Mouse (Mus musculus) adrenal gland, postnatal 14 days (tissue): ENCODE measurements around the gene Abca3. TPM values are rescaled to one million over a fixed set of nuclear protein-coding genes. Genes with fewer than 3 reads are reported as not detected.

ENCODE experiments used
- DNase-seq: peaks from one replicate; pipeline ENCODE4 v3.0.0; 2021; ENCODE audit warnings: mixed read lengths
- long read RNA-seq, 2 experiments: library from polyadenylated mRNA; stranded (forward); transcript quantifications; one replicate each; pipeline ENCODE4 v2.0.0; 2021
- total RNA-seq: library from RNA; stranded (reverse); gene quantifications from 2 replicates; pipeline ENCODE4 v1.2.3, GENCODE M21; 2021

Abca3 gene
- total RNA-seq: 24.4 and 25.2 TPM in 2 replicates
- long read RNA-seq, experiment 1, full-length matches to known transcripts: 2 of 17 reads
- long read RNA-seq, experiment 1, partial matches to known transcripts: 8 of 17 reads
- long read RNA-seq, experiment 1, other reads (novel, unspliced or antisense): 7 of 17 reads
- long read RNA-seq, experiment 2, full-length matches to known transcripts: 3 of 13 reads
- long read RNA-seq, experiment 2, partial matches to known transcripts: 5 of 13 reads
- long read RNA-seq, experiment 2, other reads (novel, unspliced or antisense): 5 of 13 reads

- DNase-seq: peak; percentile 96
Measured at GRCm38 (mm10) chr17:24351760-24352357, at the start of gene Abca3. Abca3 (plus strand) TSS chr17:24351950.

- peak; percentile 68 for DNase-seq
Measured at GRCm38 (mm10) chr17:24307500-24307899, 44.2 kb upstream of the Abca3 start.

- no peak for DNase-seq
Measured at GRCm38 (mm10) chr17:24320826-24321225, 30.9 kb upstream of the Abca3 start.

- no peak for DNase-seq
Measured at GRCm38 (mm10) chr17:24325051-24325450, 26.7 kb upstream of the Abca3 start.

- no peak for DNase-seq
Measured at GRCm38 (mm10) chr17:24327656-24328055, 24.1 kb upstream of the Abca3 start.

- no peak for DNase-seq
Measured at GRCm38 (mm10) chr17:24344672-24345071, 7.1 kb upstream of the Abca3 start.

GRCm38 (mm10) chr17:24346831-24347230 lies 4.9 kb upstream of the Abca3 start:
- DNase-seq: no peak

- no peak for DNase-seq
Measured at GRCm38 (mm10) chr17:24349176-24349575, 2.6 kb upstream of the Abca3 start.

GRCm38 (mm10) chr17:24350926-24351759 lies 607 bp upstream of the Abca3 start, which contains the start of gene Abca17:
Abca17 (minus strand) TSS chr17:24351068.
- DNase-seq: peak; percentile 55

- DNase-seq: no peak
Measured at GRCm38 (mm10) chr17:24352370-24353194, 832 bp downstream of the Abca3 start.

GRCm38 (mm10) chr17:24353960-24354359 lies 2.2 kb downstream of the Abca3 start:
- DNase-seq: no peak

- no peak for DNase-seq
Measured at GRCm38 (mm10) chr17:24355284-24355683, 3.5 kb downstream of the Abca3 start.

GRCm38 (mm10) chr17:24359006-24359405 lies 7.3 kb downstream of the Abca3 start:
- DNase-seq: no peak

- no peak for DNase-seq
Measured at GRCm38 (mm10) chr17:24359903-24360302, 8.2 kb downstream of the Abca3 start.

GRCm38 (mm10) chr17:24360841-24361240 lies 9.1 kb downstream of the Abca3 start:
- DNase-seq: no peak

- DNase-seq: no peak
Measured at GRCm38 (mm10) chr17:24361291-24361690, 9.5 kb downstream of the Abca3 start.

- no peak for DNase-seq
Measured at GRCm38 (mm10) chr17:24362527-24362926, 10.8 kb downstream of the Abca3 start.

- DNase-seq: no peak
Measured at GRCm38 (mm10) chr17:24364461-24364860, 12.7 kb downstream of the Abca3 start.

- no peak for DNase-seq
Measured at GRCm38 (mm10) chr17:24365863-24366262, 14.1 kb downstream of the Abca3 start.

GRCm38 (mm10) chr17:24375094-24375712 lies 23.5 kb downstream of the Abca3 start:
- DNase-seq: no peak

- no peak for DNase-seq
Measured at GRCm38 (mm10) chr17:24375886-24376285, 24.1 kb downstream of the Abca3 start.

- DNase-seq: peak; percentile 70
Measured at GRCm38 (mm10) chr17:24378496-24378895, 26.7 kb downstream of the Abca3 start.
